Comparison of ENCODE assay signal across 8 mouse cellular contexts in the genomic region with DNA sequence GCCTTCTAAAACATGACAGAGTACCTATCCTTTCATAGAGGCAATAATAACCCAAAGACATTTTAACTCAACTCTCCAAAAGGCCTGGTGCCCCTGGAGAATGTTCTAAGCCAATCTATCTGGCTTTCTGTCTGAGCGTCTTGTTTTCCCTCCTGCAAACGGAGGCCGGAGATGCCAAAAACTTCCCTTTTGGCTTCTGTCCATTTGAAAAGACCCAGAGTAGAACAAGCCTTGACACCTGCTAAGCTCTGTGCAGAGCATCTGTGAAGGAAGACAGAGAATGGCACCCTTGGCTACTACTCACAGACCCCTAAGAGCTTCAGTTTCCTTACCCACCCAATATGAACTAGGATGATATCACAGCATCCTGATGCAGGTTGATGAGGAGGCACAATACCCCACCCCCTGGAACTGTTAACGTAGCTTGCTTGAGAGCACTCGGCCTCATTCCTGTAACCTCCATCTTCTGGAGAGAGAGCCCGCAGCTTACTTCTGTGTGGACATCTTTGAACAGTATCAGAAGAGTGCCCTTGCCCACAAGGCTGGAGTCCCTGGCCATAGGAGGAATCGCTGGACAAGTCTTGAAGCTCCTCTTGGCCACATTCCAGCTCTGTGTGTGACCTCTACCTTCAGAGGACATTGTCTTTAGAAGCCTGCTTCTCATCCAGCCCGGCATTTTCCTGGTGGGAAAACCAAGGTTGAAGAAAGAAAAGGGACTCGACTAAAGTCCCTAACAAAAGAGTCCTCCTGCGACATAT. TPM values are rescaled to one million over a fixed set of nuclear protein-coding genes. Genes with fewer than 3 reads are reported as not detected.
DNase-seq lines count a peak whose midpoint lies in the region; ATAC-seq and TF ChIP-seq lines count a peak whose summit lies in the region.
"Had no signal": no experiment of that assay in that cellular context is flagged by ENCODE, and none has a peak within 500 bp of the region (broad histone marks: within the 10 kb centered on the region; RNA-seq: fewer than 3 reads in every experiment).

No protein-coding gene starts in this region.

- no peak for TF ChIP-seq CTCF in small intestine, adult 2 months (IDR thresholded peaks at IDR 0.05; ENCODE audit: extremely low read depth, insufficient read length, insufficient replicate concordance, low read depth, low read length)

- H3K9me3 ChIP-seq in heart, embryonic 13.5 days: no peaks in the 10 kb centered on the region
- no peaks in the 10 kb centered on the region for H3K9me3 ChIP-seq in midbrain, embryonic 14.5 days (ENCODE audit: control insufficient read depth, low read length)
- no peaks in the 10 kb centered on the region for H3K9me3 ChIP-seq in midbrain, embryonic 10.5 days (replicated peaks)

- DNase-seq in heart, postnatal 14 days: no peak
- DNase-seq in midbrain, embryonic 14.5 days: no peak
- no peak for DNase-seq in midbrain, embryonic 10.5 days (ENCODE audit: low spot score)
- peak; percentile 32 for DNase-seq in heart, postnatal 4 days
- DNase-seq in spleen, adult 18-20 months: no peak
- DNase-seq: lung, postnatal 14 days had no signal

- no peak for TF ChIP-seq POLR2A in small intestine, adult 2 months (IDR thresholded peaks at IDR 0.05; ENCODE audit: low read depth, low read length)

- peak overlapping the region; percentile 48 for H3K9ac ChIP-seq in heart, embryonic 13.5 days
- H3K9ac ChIP-seq in midbrain, embryonic 14.5 days (replicated peaks; ENCODE audit: low read length): no peak overlapping the region

- H3K36me3 ChIP-seq in heart, embryonic 13.5 days: no peaks in the 10 kb centered on the region
- H3K36me3 ChIP-seq in midbrain, embryonic 14.5 days (ENCODE audit: control insufficient read depth, insufficient read depth, low read length): no peaks in the 10 kb centered on the region
- H3K36me3 ChIP-seq in midbrain, embryonic 10.5 days: peaks cover 6% of the 10 kb centered on the region; the same call in 1 of the 2 replicates
- no peaks in the 10 kb centered on the region for H3K36me3 ChIP-seq in small intestine, adult 2 months (ENCODE audit: control insufficient read depth, insufficient read depth, low read length)

- peak overlapping the region; percentile 95 for H3K27ac ChIP-seq in heart, embryonic 13.5 days (replicated peaks)
- H3K27ac ChIP-seq in midbrain, embryonic 14.5 days (replicated peaks; ENCODE audit: low read depth, low read length): peak overlapping the region; percentile 1; the same call in 1 of the 2 replicates
- H3K27ac ChIP-seq in midbrain, embryonic 10.5 days (replicated peaks): no peak overlapping the region
- H3K27ac ChIP-seq in small intestine, adult 2 months (ENCODE audit: insufficient read depth, low read depth, low read length): peak overlapping the region; percentile 86

- H3K4me2 ChIP-seq in heart, embryonic 13.5 days: peak overlapping the region; percentile 39
- H3K4me2 ChIP-seq in midbrain, embryonic 14.5 days (ENCODE audit: low read length): no peak overlapping the region

- 39% methylated on average over 10 of the region's 10 CpGs for WGBS in heart, embryonic 13.5 days
- WGBS in midbrain, embryonic 14.5 days: 75% methylated on average over 10 of the region's 10 CpGs
- WGBS in midbrain, embryonic 10.5 days: 86% methylated on average over 10 of the region's 10 CpGs
- 66% methylated on average over 10 of the region's 10 CpGs for WGBS in small intestine, adult 2 months

- H3K4me3 ChIP-seq in heart, embryonic 13.5 days: no peak overlapping the region
- H3K4me3 ChIP-seq in midbrain, embryonic 14.5 days (replicated peaks; ENCODE audit: low read depth, low read length): no peak overlapping the region
- no peak overlapping the region for H3K4me3 ChIP-seq in midbrain, embryonic 10.5 days
- H3K4me3 ChIP-seq in small intestine, adult 2 months (ENCODE audit: low read depth, low read length): no peak overlapping the region

- H3K4me1 ChIP-seq in heart, embryonic 13.5 days: peaks cover 100% of the 10 kb centered on the region
- peaks cover 85% of the 10 kb centered on the region for H3K4me1 ChIP-seq in midbrain, embryonic 14.5 days (ENCODE audit: control insufficient read depth, insufficient read depth, low read length)
- peaks cover 100% of the 10 kb centered on the region for H3K4me1 ChIP-seq in midbrain, embryonic 10.5 days
- H3K4me1 ChIP-seq in small intestine, adult 2 months (ENCODE audit: control insufficient read depth, insufficient read depth, insufficient read length, low read length): peaks cover 76% of the 10 kb centered on the region

- intact Hi-C loops in heart, postnatal 14 days (cut with DNase I): no loop called here

- H3K27me3 ChIP-seq in heart, embryonic 13.5 days (replicated peaks): no peaks in the 10 kb centered on the region
- H3K27me3 ChIP-seq in midbrain, embryonic 14.5 days (ENCODE audit: control insufficient read depth, insufficient read depth, low read length): no peaks in the 10 kb centered on the region
- no peaks in the 10 kb centered on the region for H3K27me3 ChIP-seq in midbrain, embryonic 10.5 days (ENCODE audit: low read depth, poor library complexity, severe bottlenecking)
- no peaks in the 10 kb centered on the region for H3K27me3 ChIP-seq in small intestine, adult 2 months (ENCODE audit: control insufficient read depth, insufficient read depth, low read length)

- no peak for ATAC-seq in heart, embryonic 13.5 days (ENCODE audit: extremely low read depth, insufficient number of reproducible peaks, low FRiP score, low TSS enrichment)
- ATAC-seq in midbrain, embryonic 14.5 days (ENCODE audit: low FRiP score, low TSS enrichment): no peak

RNA-seq across cellular contexts. Expression of gene Zmiz1, which starts 9.1 kb away (rescaled TPM):
- polyA plus RNA-seq in heart, embryonic 13.5 days (2015; fragmentation: Nextera tagmentation; extraction: Ambion mirVana): 25.1 and 25.7 TPM in 2 replicates
- 10 to 100 TPM; 53.9 to 59.4 TPM for total RNA-seq in heart, postnatal 14 days (2021)
- 73.1 and 91.0 TPM in 2 replicates for polyA plus RNA-seq in midbrain, embryonic 14.5 days (2014; fragmentation: Nextera tagmentation; extraction: Ambion mirVana)
- polyA plus RNA-seq in midbrain, embryonic 10.5 days (2016; fragmentation: Nextera tagmentation; extraction: Ambion mirVana): 42.2 and 55.8 TPM in 2 replicates
- 10 to 100 TPM; 67.0 to 78.5 TPM for total RNA-seq in heart, postnatal 4 days (2021)
- polyA plus RNA-seq in small intestine, adult 2 months (2012; rRNA removed): 35.0 and 91.5 TPM in 2 replicates
